Mouse (Mus musculus): ENCODE results near the gene Sdhaf2. TPM values are rescaled to one million over a fixed set of nuclear protein-coding genes. Genes with fewer than 3 reads are reported as not detected.

Sdhaf2 gene
- total RNA-seq, 2 experiments from 2014 or later = 59.0 to 60.1 TPM

- no peak for DNase-seq (ENCODE audit: low spot score in 2 of 2)
- intact Hi-C loops (cut with DNase I) = no loop called here
Observed at GRCm38 (mm10) chr19:10454718-10455436, 71.1 kb downstream of the Sdhaf2 start.

Other genes starting within 250 kb of the Sdhaf2 start
- gene Dagla, start 221.3 kb downstream of the Sdhaf2 start, total RNA-seq (2021) = 10 to 100 TPM; 84.2 to 85.4 TPM
- 100 to 1,000 TPM; 279 to 314 TPM for gene Syt7, start 137.1 kb downstream of the Sdhaf2 start, total RNA-seq (2021)
- gene Lrrc10b, start 68.7 kb downstream of the Sdhaf2 start, total RNA-seq (2021) = 10 to 100 TPM in 1 of 2 experiments, 1 to 10 TPM in 1; 8.8 to 12.7 TPM
- gene Ppp1r32, start 43.2 kb downstream of the Sdhaf2 start, total RNA-seq (2021) = 1 to 10 TPM in 1 of 2 experiments, under 1 TPM in 1; 0.89 to 1.0 TPM
- gene Cpsf7, start 876 bp downstream of the Sdhaf2 start, total RNA-seq (2021) = 10 to 100 TPM; 70.2 to 70.9 TPM
- gene Tmem216, start 30.1 kb upstream of the Sdhaf2 start, total RNA-seq (2021) = 10 to 100 TPM; 10.2 to 11.4 TPM
- 10 to 100 TPM; 11.8 to 12.1 TPM for gene Cyb561a3, start 51.0 kb upstream of the Sdhaf2 start, total RNA-seq (2021)
- 10 to 100 TPM; 11.2 to 13.2 TPM for gene Tmem138, start 51.2 kb upstream of the Sdhaf2 start, total RNA-seq (2021)
- gene Ddb1, start 79.2 kb upstream of the Sdhaf2 start, total RNA-seq (2021) = 100 to 1,000 TPM; 195 to 201 TPM
- gene Tkfc, start 79.5 kb upstream of the Sdhaf2 start, total RNA-seq (2021) = 10 to 100 TPM; 24.7 to 26.2 TPM
- gene Vwce, start 108.1 kb upstream of the Sdhaf2 start, total RNA-seq (2021) = under 1 TPM; 0.37 to 0.76 TPM
- not detected for gene Pga5, start 151.9 kb upstream of the Sdhaf2 start, total RNA-seq (2021)
- 10 to 100 TPM; 29.3 to 32.5 TPM for gene Vps37c, start 162.6 kb upstream of the Sdhaf2 start, total RNA-seq (2021)
- under 1 TPM; 0.17 to 0.22 TPM for gene Cd5, start 212.9 kb upstream of the Sdhaf2 start, total RNA-seq (2021)